Mouse (Mus musculus) liver, embryonic 16.5 days (tissue): ENCODE measurements around the gene Ppm1g. TPM values are rescaled to one million over a fixed set of nuclear protein-coding genes. Genes with fewer than 3 reads are reported as not detected.
"Not testable (repeated sequence)": the region's sequence is repeated elsewhere in the genome, so short reads cannot be mapped to it uniquely, and the experiment has no call there.

Experiments used
- ATAC-seq: fragments of 200-750 bp; cut with Nextera tagmentation; 2 replicates; pipeline ENCODE4 v1.8.0; 2017; ENCODE audit warnings: low read depth, mild to moderate bottlenecking, moderate number of reproducible peaks, moderate library complexity
- H3K27ac ChIP-seq: fragments of 300-500 bp; sonication (generic); 2 replicates; pipeline ENCODE4 v1.5.1; 2014; ENCODE audit warnings: mild to moderate bottlenecking, low read length
- H3K27me3 ChIP-seq: fragments of 300-500 bp; sonication (generic); 2 replicates; pipeline ENCODE4 v1.6.1; 2014; ENCODE audit warnings: low read depth, low read length, mixed read lengths; ENCODE audit not compliant: control insufficient read depth, insufficient read depth
- H3K36me3 ChIP-seq: fragments of 300-500 bp; sonication (generic); 2 replicates; pipeline ENCODE4 v1.6.1; 2014; ENCODE audit warnings: mild to moderate bottlenecking; ENCODE audit not compliant: control insufficient read depth, insufficient read depth
- H3K4me1 ChIP-seq: fragments of 300-500 bp; sonication (generic); 2 replicates; pipeline ENCODE4 v1.6.1; 2014; ENCODE audit warnings: low read depth, low read length, mixed read lengths; ENCODE audit not compliant: control insufficient read depth
- H3K4me2 ChIP-seq: fragments of 300-500 bp; sonication (generic); 2 replicates; pipeline ENCODE4 v1.6.1; 2014; ENCODE audit warnings: low read depth, low read length, mixed read lengths
- H3K4me3 ChIP-seq: fragments of 300-500 bp; sonication (generic); 2 replicates; pipeline ENCODE4 v1.5.1; 2014; ENCODE audit warnings: low read depth, mild to moderate bottlenecking, low read length
- H3K9ac ChIP-seq: fragments of 300-500 bp; sonication (generic); 2 replicates; pipeline ENCODE4 v1.6.1; 2014; ENCODE audit warnings: low read depth, low read length
- H3K9me3 ChIP-seq: fragments of 300-500 bp; sonication (generic); replicated peaks from 2 replicates; pipeline ENCODE4 v1.6.1; 2016; ENCODE audit warnings: low read length; ENCODE audit not compliant: control insufficient read depth
- WGBS: fragments of 180-500 bp; shearing (Covaris S2); extraction: QIAGEN DNeasy Blood & Tissue Kit; methylation state at CpG from one replicate; pipeline ENCODE4 v1.1.7; 2014; ENCODE audit not compliant: insufficient replicate concordance; 5-methylcytosine and 5-hydroxymethylcytosine counted together
- polyA plus RNA-seq: library from polyadenylated mRNA; unstranded; fragments of >200 nt; fragmentation: Nextera tagmentation; extraction: Ambion mirVana; gene quantifications from 2 replicates; pipeline ENCODE4 v1.2.1, GENCODE M21; 2015

The Ppm1g gene
- polyA plus RNA-seq, 1 experiment from 2014 or later: 90.8 TPM

DNA sequence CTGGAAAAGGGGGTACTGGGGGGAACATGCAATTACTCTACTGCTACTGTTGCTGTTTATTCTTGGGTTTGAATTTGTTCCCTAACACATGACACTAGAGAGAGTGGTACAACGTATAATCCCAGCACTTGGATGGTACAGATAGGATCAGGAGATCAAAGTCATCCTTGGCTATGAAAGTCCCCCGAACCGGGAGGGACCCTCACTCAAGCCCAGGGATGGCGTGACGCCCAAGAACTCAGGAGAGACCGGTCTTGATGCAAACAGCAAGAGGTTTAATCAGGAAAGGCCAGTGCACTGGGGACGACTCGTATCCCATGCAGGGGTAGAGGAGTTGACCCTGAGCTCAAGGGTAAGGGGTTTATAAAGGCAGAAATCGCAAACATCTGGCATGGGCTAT, 2.2 kb upstream of the Ppm1g start:
- Histone ChIP-seq H3K9ac (no peak overlapping the region), H3K4me2 (no peak overlapping the region), H3K4me1 (peaks cover 20% of the 10 kb centered on the region), H3K27ac (no peak overlapping the region), H3K9me3 (no peaks in the 10 kb centered on the region), H3K4me3 (no peak overlapping the region), H3K27me3 (no peaks in the 10 kb centered on the region), H3K36me3 (no peaks in the 10 kb centered on the region)
- 86% methylated on average over 9 of the region's 9 CpGs for WGBS
- ATAC-seq: no peak

DNA sequence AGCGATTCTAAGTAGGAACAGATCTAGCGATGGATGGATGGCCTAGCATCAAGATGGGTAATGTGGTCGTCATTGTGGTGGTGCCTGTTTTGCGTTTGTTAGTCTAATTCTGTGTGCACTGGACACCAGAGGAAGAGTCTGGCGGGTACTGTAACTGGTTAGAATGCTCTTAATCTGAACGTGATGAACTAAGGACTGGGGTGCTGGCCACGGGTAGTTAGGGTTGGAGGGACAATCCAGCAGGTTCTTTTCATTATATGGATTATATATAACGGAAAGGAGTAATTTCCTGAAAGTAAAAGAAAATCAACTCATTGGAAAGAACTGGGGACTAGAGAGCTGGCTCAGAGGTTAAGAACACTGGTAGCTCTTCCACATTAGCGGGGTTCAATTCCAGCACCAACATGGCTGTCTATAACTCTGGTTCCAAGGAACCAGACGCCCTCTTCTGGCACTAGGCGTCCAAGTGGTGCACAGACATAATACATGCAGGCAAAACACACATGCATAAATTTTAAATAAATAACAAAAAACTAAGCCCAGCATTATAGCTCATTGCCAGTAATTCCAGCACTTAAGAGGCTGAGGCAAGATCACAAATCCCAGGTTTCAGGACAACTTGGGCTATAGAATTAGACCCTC, 938 bp upstream of the Ppm1g start:
- no peaks in the 10 kb centered on the region for H3K9me3 ChIP-seq
- 16% methylated on average over 11 of the region's 11 CpGs for WGBS
- H3K9ac ChIP-seq: peak overlapping the region; percentile 85
- ATAC-seq: no peak
- peaks cover 25% of the 10 kb centered on the region for H3K4me1 ChIP-seq
- peak overlapping the region; percentile 88 for H3K4me2 ChIP-seq
- peak overlapping the region; percentile 90 for H3K27ac ChIP-seq
- no peaks in the 10 kb centered on the region; the same call in 1 of the 2 replicates for H3K36me3 ChIP-seq
- H3K27me3 ChIP-seq: no peaks in the 10 kb centered on the region
- peak overlapping the region; percentile 100 for H3K4me3 ChIP-seq

DNA sequence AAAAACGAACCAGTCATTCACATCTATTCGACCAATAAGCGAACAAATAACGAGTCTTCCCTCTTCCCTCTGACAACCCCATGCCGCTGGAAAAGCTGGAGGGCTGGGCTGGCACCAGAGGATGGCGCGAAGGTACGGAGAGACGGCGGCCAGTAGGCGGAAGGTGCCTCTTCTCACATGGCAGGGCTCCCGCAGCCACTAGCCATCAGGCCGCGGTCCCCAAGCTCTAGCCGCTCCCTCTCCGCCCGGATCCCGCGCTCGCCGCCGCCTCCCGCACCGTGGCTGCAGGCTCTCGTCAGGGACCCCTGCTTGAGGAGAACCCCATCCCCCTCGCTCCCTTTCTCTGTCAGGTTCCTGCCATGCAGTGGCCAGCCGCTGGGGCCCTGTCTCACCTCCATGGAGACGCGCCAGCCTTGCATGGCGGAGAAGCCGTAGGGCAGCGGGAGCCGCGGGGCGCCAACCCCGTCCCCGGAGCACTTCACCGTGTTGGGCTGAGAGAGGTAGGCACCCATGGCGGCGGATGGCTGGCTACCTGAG, 508 bp downstream of the Ppm1g start:
- peak; percentile 30 for ATAC-seq
- Histone ChIP-seq H3K4me2 (peak overlapping the region; percentile 91), H3K36me3 (no peaks in the 10 kb centered on the region; the same call in 1 of the 2 replicates), H3K9ac (peak overlapping the region; percentile 96), H3K9me3 (no peaks in the 10 kb centered on the region), H3K27me3 (no peaks in the 10 kb centered on the region), H3K4me1 (peaks cover 31% of the 10 kb centered on the region), H3K27ac (peak overlapping the region; percentile 94), H3K4me3 (peak overlapping the region; percentile 100)
- 0% methylated on average over 40 of the region's 40 CpGs for WGBS

DNA sequence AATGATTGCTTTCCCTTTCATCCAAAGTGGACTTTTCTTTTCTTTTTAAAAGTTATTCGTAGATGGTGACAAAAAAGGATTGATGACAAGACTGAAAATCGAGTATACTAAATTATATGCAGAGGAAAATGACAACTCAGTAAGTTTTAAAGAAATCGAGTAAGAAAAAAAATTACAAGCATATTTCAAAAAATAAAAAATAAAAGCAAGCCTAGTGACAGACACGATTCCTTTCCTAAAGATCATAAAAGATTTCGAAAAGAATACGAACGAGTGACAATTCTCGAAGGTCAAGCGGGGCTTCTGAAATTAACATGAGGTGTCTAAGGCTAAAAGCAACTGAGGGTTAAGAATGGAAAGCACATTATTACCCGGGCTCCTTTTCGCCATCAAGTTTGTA, 1.0 kb downstream of the Ppm1g start:
- Histone ChIP-seq H3K9me3 (no peaks in the 10 kb centered on the region), H3K4me2 (peak overlapping the region; percentile 91), H3K36me3 (no peaks in the 10 kb centered on the region; the same call in 1 of the 2 replicates), H3K27me3 (no peaks in the 10 kb centered on the region), H3K4me1 (peaks cover 31% of the 10 kb centered on the region), H3K27ac (peak overlapping the region; percentile 94), H3K4me3 (peak overlapping the region; percentile 100), H3K9ac (peak overlapping the region; percentile 96)
- no peak for ATAC-seq
- WGBS: under 1% methylated on average over 11 of the region's 11 CpGs

DNA sequence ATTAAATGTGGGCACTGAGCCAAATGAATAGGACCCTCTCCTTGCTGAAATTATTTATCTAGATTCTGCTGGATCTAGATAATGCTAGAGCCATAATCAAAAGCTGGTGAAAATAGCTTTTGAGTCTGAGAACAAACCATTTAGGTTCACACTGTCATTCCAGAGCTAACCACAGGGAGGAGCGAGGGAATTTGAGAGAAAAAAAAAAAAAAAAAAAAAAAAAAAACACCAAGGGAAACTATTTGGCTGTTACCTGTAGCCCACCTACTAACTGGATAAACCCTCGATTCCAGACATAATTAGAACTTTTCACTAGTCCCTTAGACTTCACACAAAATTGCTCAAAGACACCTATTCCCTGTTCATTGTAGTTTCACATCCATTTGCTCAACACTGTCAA, 1.4 kb downstream of the Ppm1g start:
- H3K36me3 ChIP-seq: no peaks in the 10 kb centered on the region; the same call in 1 of the 2 replicates
- WGBS: 0% methylated on average over 2 of the region's 2 CpGs
- H3K4me1 ChIP-seq: peaks cover 31% of the 10 kb centered on the region
- H3K9ac ChIP-seq: peak overlapping the region; percentile 60
- H3K4me2 ChIP-seq: peak overlapping the region; percentile 91
- H3K9me3 ChIP-seq: no peaks in the 10 kb centered on the region
- ATAC-seq: no peak
- no peaks in the 10 kb centered on the region for H3K27me3 ChIP-seq
- peak overlapping the region; percentile 100 for H3K4me3 ChIP-seq
- peak overlapping the region; percentile 84 for H3K27ac ChIP-seq

DNA sequence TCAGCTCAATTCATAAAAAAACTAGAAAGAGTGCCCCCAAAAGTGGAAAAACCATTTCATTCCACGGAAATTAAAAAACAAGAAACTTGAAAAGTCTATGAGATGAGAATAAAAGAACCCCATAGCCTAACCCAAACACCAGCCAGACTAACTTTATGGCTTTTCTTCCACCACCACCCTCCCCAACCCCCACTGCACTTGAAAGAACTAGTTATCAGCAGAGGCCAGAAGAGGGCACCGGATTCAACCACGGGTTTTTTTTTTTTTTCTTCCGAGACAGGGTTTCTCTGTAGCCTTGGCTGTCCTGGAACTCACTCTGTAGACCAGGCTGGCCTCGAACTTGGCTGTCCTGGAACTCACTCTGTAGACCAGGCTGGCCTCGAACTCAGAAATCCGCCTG, 2.2 kb downstream of the Ppm1g start:
- H3K36me3 ChIP-seq: no peaks in the 10 kb centered on the region; the same call in 1 of the 2 replicates
- peak overlapping the region; percentile 91 for H3K4me2 ChIP-seq
- 17% methylated on average over 7 of the region's 7 CpGs for WGBS
- H3K27me3 ChIP-seq: no peaks in the 10 kb centered on the region
- peak; percentile 33 for ATAC-seq
- peak overlapping the region; percentile 84 for H3K27ac ChIP-seq
- H3K9ac ChIP-seq: peak overlapping the region; percentile 39
- H3K4me3 ChIP-seq: peak overlapping the region; percentile 100
- H3K4me1 ChIP-seq: peaks cover 31% of the 10 kb centered on the region
- H3K9me3 ChIP-seq: no peaks in the 10 kb centered on the region

DNA sequence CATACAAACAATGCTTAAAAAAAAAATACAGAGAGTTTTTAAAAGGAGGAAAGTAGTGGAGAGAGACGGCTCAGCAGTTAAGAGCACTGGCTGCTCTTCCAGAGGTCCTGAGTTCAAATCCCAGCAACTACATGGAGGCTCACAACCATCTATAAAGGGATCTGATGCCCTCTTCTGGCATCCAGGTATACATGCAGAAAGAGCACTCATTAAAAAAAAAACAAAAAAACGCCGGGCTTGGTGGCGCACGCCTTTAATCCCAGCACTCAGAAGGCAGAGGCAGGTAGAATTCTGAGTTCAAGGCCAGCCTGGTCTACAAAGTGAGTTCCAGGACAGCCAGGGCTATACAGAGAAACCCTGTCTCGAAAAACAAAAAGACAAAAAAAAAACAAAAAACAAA, 3.9 kb downstream of the Ppm1g start:
- H3K27me3 ChIP-seq, H3K27ac ChIP-seq, H3K9me3 ChIP-seq, H3K4me3 ChIP-seq, ATAC-seq, H3K4me2 ChIP-seq, H3K9ac ChIP-seq, H3K36me3 ChIP-seq: not testable (repeated sequence)
- WGBS: 72% methylated on average over 6 of the region's 6 CpGs
- H3K4me1 ChIP-seq: peaks cover 30% of the 10 kb centered on the region

DNA sequence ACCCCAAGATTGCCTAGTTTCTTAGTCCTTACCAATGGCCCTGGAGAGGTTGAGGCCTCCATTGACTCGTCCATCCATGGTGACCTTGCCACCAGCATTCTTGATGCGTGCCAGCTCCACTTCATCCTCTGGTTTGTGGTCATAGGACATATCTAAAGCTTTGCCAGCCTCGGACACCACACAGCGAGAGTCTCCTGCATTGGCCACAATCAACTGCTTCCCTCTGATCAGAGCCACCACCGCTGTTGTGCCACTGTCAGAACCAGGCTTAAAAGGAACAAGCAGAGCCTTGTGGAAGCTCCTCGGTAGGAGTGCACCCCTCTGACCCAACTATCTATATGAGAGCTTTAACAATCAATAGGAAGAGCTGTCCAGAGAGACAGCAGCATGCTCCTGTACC, 16.1 kb downstream of the Ppm1g start:
- 85% methylated on average over 6 of the region's 6 CpGs for WGBS
- Histone ChIP-seq H3K9me3 (no peaks in the 10 kb centered on the region), H3K36me3 (peaks cover 50% of the 10 kb centered on the region), H3K27ac (no peak overlapping the region), H3K4me3 (no peak overlapping the region), H3K4me2 (no peak overlapping the region), H3K9ac (no peak overlapping the region), H3K27me3 (no peaks in the 10 kb centered on the region), H3K4me1 (peaks cover 11% of the 10 kb centered on the region)
- ATAC-seq: no peak

DNA sequence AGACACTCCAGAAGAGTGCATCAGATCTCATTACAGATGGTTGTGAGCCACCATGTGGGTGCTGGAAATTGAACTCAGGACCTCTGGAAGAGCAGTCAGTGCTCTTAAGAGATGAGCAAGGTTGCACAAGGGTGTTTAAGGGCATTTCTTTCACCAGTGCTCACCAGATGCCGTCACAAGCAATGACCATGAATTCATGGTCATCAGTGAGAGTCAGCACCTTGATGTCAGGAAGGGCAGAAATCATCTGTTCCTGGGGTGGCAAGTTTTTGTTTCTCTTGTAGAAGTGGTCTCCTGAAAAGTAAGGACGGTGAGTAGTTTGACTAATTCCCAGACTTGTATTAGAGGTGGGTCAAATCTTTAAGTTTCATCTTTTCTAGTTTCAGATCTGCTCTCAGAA, 16.6 kb downstream of the Ppm1g start:
- H3K27me3 ChIP-seq: no peaks in the 10 kb centered on the region
- no peak for ATAC-seq
- no peak overlapping the region for H3K4me3 ChIP-seq
- no peak overlapping the region for H3K4me2 ChIP-seq
- peaks cover 56% of the 10 kb centered on the region for H3K36me3 ChIP-seq
- WGBS: 89% methylated on average over 2 of the region's 2 CpGs
- H3K9me3 ChIP-seq: no peaks in the 10 kb centered on the region
- no peak overlapping the region for H3K9ac ChIP-seq
- peaks cover 11% of the 10 kb centered on the region for H3K4me1 ChIP-seq
- no peak overlapping the region for H3K27ac ChIP-seq
